Mouse (Mus musculus): ENCODE results near the gene Tek.

Tek gene

GRCm38 (mm10) chr4:94810616-94811015 is 71.5 kb downstream of the Tek start:
- no peak for DNase-seq (ENCODE audit: low spot score in 2 of 2)

- DNase-seq (ENCODE audit: low spot score in 2 of 2) = no peak
Observed at GRCm38 (mm10) chr4:94826891-94827290, 87.8 kb downstream of the Tek start.

- no peak for DNase-seq (ENCODE audit: low spot score in 2 of 2)
Observed at GRCm38 (mm10) chr4:94827429-94827828, 88.3 kb downstream of the Tek start.

GRCm38 (mm10) chr4:94829924-94830386 is 90.9 kb downstream of the Tek start:
- no peak for DNase-seq (ENCODE audit: low spot score in 2 of 2)

- DNase-seq (ENCODE audit: low spot score in 2 of 2) = no peak
Observed at GRCm38 (mm10) chr4:94837061-94837460, 98.0 kb downstream of the Tek start.

DNA sequence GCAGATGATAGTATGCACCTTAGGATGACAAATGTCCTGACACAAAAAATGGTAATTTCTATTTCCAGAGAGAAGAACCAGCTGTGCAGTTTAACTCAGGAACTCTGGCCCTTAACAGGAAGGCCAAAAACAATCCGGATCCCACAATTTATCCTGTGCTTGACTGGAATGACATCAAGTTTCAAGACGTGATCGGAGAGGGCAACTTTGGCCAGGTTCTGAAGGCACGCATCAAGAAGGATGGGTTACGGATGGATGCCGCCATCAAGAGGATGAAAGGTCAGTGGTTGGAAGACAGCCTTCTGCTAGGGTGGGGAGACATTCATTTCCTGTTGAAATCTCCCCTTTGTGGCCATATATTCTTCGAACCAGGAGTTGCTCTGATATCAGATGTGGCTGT is 114.2 kb downstream of the Tek start:
- DNase-seq (ENCODE audit: low spot score in 2 of 2) = no peak

DNA sequence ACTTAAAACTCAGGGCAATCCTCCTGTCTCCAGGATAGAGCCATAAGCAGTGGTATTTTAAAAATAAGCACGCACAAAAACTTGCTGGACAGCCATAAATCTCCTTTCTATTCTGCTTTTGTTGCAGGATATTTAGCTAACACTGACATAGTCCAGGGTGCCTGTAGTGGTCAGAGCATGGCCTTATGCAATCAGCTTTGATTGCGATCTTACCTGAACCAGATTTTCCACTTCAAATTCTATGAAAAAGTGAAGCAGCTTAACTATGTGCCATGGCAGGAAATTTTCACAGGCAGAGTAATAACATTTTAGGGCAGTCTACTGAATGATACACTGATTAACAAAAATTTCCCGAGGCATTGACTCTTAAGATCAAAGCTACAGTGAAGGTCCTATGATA is 115.2 kb downstream of the Tek start:
- DNase-seq (ENCODE audit: low spot score in 2 of 2) = no peak

DNA sequence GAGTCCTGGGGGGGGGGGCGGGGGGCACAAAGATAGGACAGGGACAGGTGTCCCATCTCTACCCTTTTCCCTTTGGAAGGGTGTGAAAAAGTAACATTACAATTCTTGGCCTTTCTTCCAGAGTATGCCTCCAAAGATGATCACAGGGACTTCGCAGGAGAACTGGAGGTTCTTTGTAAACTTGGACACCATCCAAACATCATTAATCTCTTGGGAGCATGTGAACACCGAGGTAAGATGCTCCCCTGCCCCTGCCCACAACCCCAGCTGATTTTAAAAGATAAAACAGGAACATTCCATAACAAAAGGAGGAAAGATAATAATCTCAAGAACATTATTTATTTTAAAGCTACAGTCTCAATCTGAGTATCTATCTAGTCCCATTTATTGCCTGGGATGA is 116.1 kb downstream of the Tek start:
- no peak for DNase-seq (ENCODE audit: low spot score in 2 of 2)

- no peak for DNase-seq (ENCODE audit: low spot score in 2 of 2)
Observed at GRCm38 (mm10) chr4:94900744-94901143, 161.7 kb downstream of the Tek start.

DNA sequence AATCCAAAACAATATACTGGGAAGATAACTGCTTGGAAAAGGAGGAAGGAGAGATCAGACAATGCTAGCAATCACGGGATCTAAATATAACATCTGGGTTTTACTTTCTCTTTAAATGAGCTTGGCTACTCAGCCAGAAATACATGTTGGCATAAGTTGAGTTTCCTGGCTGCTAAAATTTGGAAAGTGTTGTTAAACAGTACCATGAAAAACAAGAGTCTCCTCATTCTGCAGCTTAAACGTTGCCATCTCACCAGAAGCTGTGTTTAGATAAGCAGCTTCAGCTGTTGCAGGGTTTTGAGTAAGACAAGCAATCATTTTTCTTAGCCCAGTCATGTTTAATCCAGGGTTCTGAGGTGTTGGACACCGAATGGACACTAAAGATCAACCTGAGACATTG is 162.7 kb downstream of the Tek start:
- no peak for DNase-seq (ENCODE audit: low spot score in 2 of 2)

All from spleen, postnatal 4 days (tissue).